Mouse (Mus musculus): ENCODE data around the gene Cstf1. TPM values are rescaled to one million over a fixed set of nuclear protein-coding genes. Genes with fewer than 3 reads are reported as not detected.

The Cstf1 gene
- polyA plus RNA-seq, 1 experiment from 2014 or later = 38.6 TPM

DNA sequence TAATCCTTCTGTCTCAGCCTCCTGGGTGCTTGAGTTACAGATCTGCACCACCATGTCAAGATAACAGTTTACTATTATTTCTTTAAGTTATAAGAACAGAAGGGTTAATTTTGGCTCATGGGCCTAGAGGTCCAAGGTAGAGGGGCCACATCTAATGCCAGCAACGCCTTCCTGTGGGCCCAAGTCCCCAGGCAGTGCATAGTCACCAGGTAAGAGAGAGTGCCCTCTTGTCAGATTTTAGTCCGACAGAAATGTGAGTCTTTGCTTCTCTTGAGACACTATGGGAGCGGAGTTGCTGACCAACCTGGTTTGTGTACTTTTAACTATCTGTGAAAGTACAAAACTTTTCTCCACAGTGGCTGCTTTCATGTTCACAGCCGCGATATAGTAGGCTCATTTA is 25.8 kb upstream of the Cstf1 start:
- Histone ChIP-seq H3K27ac (ENCODE audit: low read depth, low read length) (peak overlapping the region; percentile 80), H3K27me3 (replicated peaks; ENCODE audit: control insufficient read depth, insufficient read depth, low read length) (no peaks in the 10 kb centered on the region), H3K9ac (ENCODE audit: low read length) (no peak overlapping the region), H3K36me3 (ENCODE audit: control insufficient read depth, insufficient read depth, low read length) (peaks cover under 1% of the 10 kb centered on the region; the same call in 1 of the 2 replicates), H3K9me3 (replicated peaks; ENCODE audit: control insufficient read depth, low read length) (no peaks in the 10 kb centered on the region), H3K4me3 (ENCODE audit: low read depth, low read length) (peak overlapping the region; percentile 67), H3K4me1 (ENCODE audit: control insufficient read depth, insufficient read depth, low read length) (peaks cover 25% of the 10 kb centered on the region), H3K4me2 (ENCODE audit: low read length) (peak overlapping the region; percentile 95)
- ATAC-seq = no peak
- WGBS = 20% methylated on average over 5 of the region's 5 CpGs
- no peak for DNase-seq (ENCODE audit: low spot score)

DNA sequence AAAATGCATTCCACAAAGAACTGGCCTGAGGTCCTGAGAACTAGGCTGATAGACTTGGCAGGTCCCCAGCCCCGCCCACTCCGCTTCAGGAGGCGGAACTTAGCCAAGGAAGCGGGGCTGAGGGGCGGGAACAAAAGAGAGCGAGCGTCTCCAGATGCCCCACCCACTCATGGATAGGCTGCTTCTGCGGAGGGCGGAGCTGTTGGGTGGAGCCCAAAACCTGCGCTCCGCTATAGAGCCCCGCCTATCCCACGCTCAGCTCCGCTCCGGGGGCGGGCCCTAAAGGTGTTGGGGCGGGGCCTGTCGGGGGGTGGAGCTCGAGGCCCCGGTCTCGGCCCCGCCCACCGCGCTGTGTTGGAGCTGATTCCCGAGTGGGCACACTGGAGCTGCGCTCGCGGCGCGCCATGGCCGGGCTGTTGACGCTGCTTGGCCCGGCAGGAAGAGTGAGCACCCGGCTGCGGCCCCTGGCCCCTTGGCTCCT is 25.2 kb upstream of the Cstf1 start, which contains the start of gene Fam210b:
TSS of gene Fam210b (plus strand) at position 308 of the 481 bp plus-strand sequence.
- Histone ChIP-seq H3K4me1 (ENCODE audit: control insufficient read depth, insufficient read depth, low read length) (peaks cover 25% of the 10 kb centered on the region), H3K9me3 (replicated peaks; ENCODE audit: control insufficient read depth, low read length) (no peaks in the 10 kb centered on the region), H3K9ac (ENCODE audit: low read length) (peak within 1 kb of the TSS; percentile 81), H3K27me3 (replicated peaks; ENCODE audit: control insufficient read depth, insufficient read depth, low read length) (no peaks in the 10 kb centered on the region), H3K27ac (ENCODE audit: low read depth, low read length) (peak within 1 kb of the TSS; percentile 80), H3K36me3 (ENCODE audit: control insufficient read depth, insufficient read depth, low read length) (peaks cover 4% of the 10 kb centered on the region; the same call in 1 of the 2 replicates), H3K4me2 (ENCODE audit: low read length) (peak within 1 kb of the TSS; percentile 95), H3K4me3 (ENCODE audit: low read depth, low read length) (peak within 1 kb of the TSS; percentile 67)
- 1% methylated on average over 33 of the region's 35 CpGs for WGBS
- DNase-seq (ENCODE audit: low spot score) (peak; percentile 99), ATAC-seq (peak; percentile 93)

GRCm38 (mm10) chr2:172346034-172346929 is 24.2 kb upstream of the Cstf1 start:
- H3K27ac ChIP-seq (ENCODE audit: low read depth, low read length) = peak overlapping the region; percentile 78; the same call in 1 of the 2 replicates
- peak; percentile 4; the same call in 1 of the 2 replicates for ATAC-seq

GRCm38 (mm10) chr2:172346933-172347611 is 23.4 kb upstream of the Cstf1 start:
- ATAC-seq (no peak), DNase-seq (ENCODE audit: low spot score) (no peak)
- Histone ChIP-seq H3K9me3 (replicated peaks; ENCODE audit: control insufficient read depth, low read length) (no peaks in the 10 kb centered on the region), H3K4me1 (ENCODE audit: control insufficient read depth, insufficient read depth, low read length) (peaks cover 13% of the 10 kb centered on the region), H3K4me2 (ENCODE audit: low read length) (peak overlapping the region; percentile 95), H3K36me3 (ENCODE audit: control insufficient read depth, insufficient read depth, low read length) (peaks cover 6% of the 10 kb centered on the region; the same call in 1 of the 2 replicates), H3K4me3 (ENCODE audit: low read depth, low read length) (peak overlapping the region; percentile 67), H3K27ac (ENCODE audit: low read depth, low read length) (no peak overlapping the region), H3K9ac (ENCODE audit: low read length) (peak overlapping the region; percentile 81), H3K27me3 (replicated peaks; ENCODE audit: control insufficient read depth, insufficient read depth, low read length) (no peaks in the 10 kb centered on the region)
- 74% methylated on average over 8 of the region's 8 CpGs for WGBS

More at GRCm38 (mm10) chr2:172346034-172346929, 24.2 kb upstream of the Cstf1 start:
- Histone ChIP-seq H3K9ac (ENCODE audit: low read length) (peak overlapping the region; percentile 81), H3K4me3 (ENCODE audit: low read depth, low read length) (peak overlapping the region; percentile 67), H3K9me3 (replicated peaks; ENCODE audit: control insufficient read depth, low read length) (no peaks in the 10 kb centered on the region), H3K36me3 (ENCODE audit: control insufficient read depth, insufficient read depth, low read length) (peaks cover 6% of the 10 kb centered on the region; the same call in 1 of the 2 replicates), H3K4me2 (ENCODE audit: low read length) (peak overlapping the region; percentile 95), H3K4me1 (ENCODE audit: control insufficient read depth, insufficient read depth, low read length) (peaks cover 19% of the 10 kb centered on the region), H3K27me3 (replicated peaks; ENCODE audit: control insufficient read depth, insufficient read depth, low read length) (no peaks in the 10 kb centered on the region)
- peak; percentile 67 for DNase-seq (ENCODE audit: low spot score)
- WGBS = 12% methylated on average over 31 of the region's 31 CpGs

DNA sequence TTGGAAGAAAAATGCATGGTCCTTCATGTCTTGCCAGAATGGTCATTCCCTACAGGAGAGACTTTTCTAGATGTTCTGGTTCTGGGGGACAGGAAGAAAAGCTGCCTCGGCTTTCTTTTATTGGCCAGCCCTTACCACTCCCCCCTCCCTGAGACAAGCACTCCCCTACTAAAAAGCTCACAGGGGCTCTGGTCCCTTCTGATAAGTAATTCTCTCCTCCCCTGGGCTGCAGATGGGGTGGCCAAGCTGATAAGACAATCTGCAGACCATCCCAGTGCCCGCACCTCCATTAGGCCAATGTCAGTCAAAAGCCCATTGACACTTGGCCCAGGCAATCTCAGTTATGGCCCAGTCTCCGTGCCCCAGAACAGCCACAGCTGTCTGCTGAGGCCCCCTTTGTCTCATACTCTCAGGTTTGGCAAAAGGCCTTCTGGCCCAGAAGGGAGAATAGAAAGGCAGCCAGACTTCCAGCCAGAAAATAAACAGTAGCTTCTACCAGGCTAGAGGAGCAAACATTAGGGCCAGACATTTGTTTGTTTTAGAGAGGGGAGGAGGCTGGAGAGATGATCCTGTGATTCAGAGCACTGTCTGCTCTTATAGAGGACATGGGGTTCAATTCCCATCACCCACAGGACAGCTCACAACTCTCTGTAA is 22.1 kb upstream of the Cstf1 start:
- H3K4me2 ChIP-seq (ENCODE audit: low read length) = peak overlapping the region; percentile 95
- peak overlapping the region; percentile 30; the same call in 1 of the 2 replicates for H3K9ac ChIP-seq (ENCODE audit: low read length)
- H3K4me1 ChIP-seq (ENCODE audit: control insufficient read depth, insufficient read depth, low read length) = peaks cover 26% of the 10 kb centered on the region
- no peaks in the 10 kb centered on the region for H3K27me3 ChIP-seq (replicated peaks; ENCODE audit: control insufficient read depth, insufficient read depth, low read length)
- DNase-seq (ENCODE audit: low spot score) (peak; percentile 82), ATAC-seq (no peak)
- peak overlapping the region; percentile 82; the same call in 1 of the 2 replicates for H3K27ac ChIP-seq (ENCODE audit: low read depth, low read length)
- no peaks in the 10 kb centered on the region for H3K9me3 ChIP-seq (replicated peaks; ENCODE audit: control insufficient read depth, low read length)
- H3K36me3 ChIP-seq (ENCODE audit: control insufficient read depth, insufficient read depth, low read length) = peaks cover 10% of the 10 kb centered on the region; the same call in 1 of the 2 replicates
- no peak overlapping the region for H3K4me3 ChIP-seq (ENCODE audit: low read depth, low read length)
- WGBS = 50% methylated on average over 3 of the region's 3 CpGs

DNA sequence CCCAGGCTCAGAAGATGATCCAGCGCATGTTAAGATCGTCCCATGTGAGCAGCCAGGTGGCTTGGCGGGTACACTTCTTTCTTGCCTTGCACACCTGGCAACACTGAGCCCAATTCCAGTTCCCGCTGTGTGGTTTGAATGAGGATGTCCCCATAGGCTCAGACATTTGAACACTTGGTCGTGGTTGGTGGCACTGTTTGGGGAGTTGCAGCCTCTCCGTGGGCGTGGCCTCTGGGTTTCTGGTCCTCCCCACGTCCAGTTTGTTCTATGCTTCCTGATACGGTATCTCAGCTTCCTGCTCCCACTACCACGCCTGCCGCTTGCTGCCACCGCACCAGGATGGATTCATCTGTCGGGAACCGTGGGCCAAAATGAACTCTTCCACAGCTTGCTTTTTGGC is 20.7 kb upstream of the Cstf1 start:
- Histone ChIP-seq H3K27ac (ENCODE audit: low read depth, low read length) (no peak overlapping the region), H3K4me1 (ENCODE audit: control insufficient read depth, insufficient read depth, low read length) (peaks cover 32% of the 10 kb centered on the region), H3K9ac (ENCODE audit: low read length) (no peak overlapping the region), H3K36me3 (ENCODE audit: control insufficient read depth, insufficient read depth, low read length) (peaks cover 10% of the 10 kb centered on the region; the same call in 1 of the 2 replicates), H3K4me2 (ENCODE audit: low read length) (no peak overlapping the region), H3K4me3 (ENCODE audit: low read depth, low read length) (no peak overlapping the region), H3K9me3 (replicated peaks; ENCODE audit: control insufficient read depth, low read length) (no peaks in the 10 kb centered on the region), H3K27me3 (replicated peaks; ENCODE audit: control insufficient read depth, insufficient read depth, low read length) (no peaks in the 10 kb centered on the region)
- no peak for DNase-seq (ENCODE audit: low spot score)
- 82% methylated on average over 14 of the region's 14 CpGs for whole genome bisulfite sequencing
- ATAC-seq = no peak

DNA sequence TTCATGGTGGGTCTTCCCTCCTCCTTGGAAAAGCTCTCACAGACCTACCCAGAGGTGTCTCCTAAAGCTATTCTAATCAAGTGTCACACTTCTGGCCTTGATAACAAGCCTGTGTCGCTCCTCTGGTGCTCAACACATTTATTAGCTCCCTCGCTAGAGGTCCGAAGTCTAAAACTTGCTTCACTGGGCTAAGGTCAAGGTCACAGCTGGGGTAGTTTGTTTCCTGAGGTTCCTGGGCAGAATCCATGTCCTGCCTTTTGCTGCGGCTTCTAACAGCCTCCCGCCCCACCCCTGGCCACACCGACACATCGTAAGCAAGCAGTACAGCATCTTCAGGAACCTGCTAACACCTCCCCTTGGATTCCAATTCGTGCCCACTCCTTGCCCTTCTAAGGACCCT is 19.7 kb upstream of the Cstf1 start:
- peaks cover 14% of the 10 kb centered on the region for H3K36me3 ChIP-seq (ENCODE audit: control insufficient read depth, insufficient read depth, low read length)
- no peak for DNase-seq (ENCODE audit: low spot score)
- H3K4me3 ChIP-seq (ENCODE audit: low read depth, low read length) = no peak overlapping the region
- H3K4me2 ChIP-seq (ENCODE audit: low read length) = no peak overlapping the region
- no peak for ATAC-seq
- WGBS = 90% methylated on average over 8 of the region's 8 CpGs
- H3K9ac ChIP-seq (ENCODE audit: low read length) = no peak overlapping the region
- H3K4me1 ChIP-seq (ENCODE audit: control insufficient read depth, insufficient read depth, low read length) = peaks cover 33% of the 10 kb centered on the region
- no peaks in the 10 kb centered on the region for H3K9me3 ChIP-seq (replicated peaks; ENCODE audit: control insufficient read depth, low read length)
- no peak overlapping the region for H3K27ac ChIP-seq (ENCODE audit: low read depth, low read length)
- no peaks in the 10 kb centered on the region for H3K27me3 ChIP-seq (replicated peaks; ENCODE audit: control insufficient read depth, insufficient read depth, low read length)

GRCm38 (mm10) chr2:172353218-172353617 is 17.3 kb upstream of the Cstf1 start:
- no peak overlapping the region for H3K4me3 ChIP-seq (ENCODE audit: low read depth, low read length)
- H3K9me3 ChIP-seq (replicated peaks; ENCODE audit: control insufficient read depth, low read length) = no peaks in the 10 kb centered on the region
- no peak overlapping the region for H3K4me2 ChIP-seq (ENCODE audit: low read length)
- WGBS = 13% methylated on average over 9 of the region's 9 CpGs
- H3K4me1 ChIP-seq (ENCODE audit: control insufficient read depth, insufficient read depth, low read length) = peaks cover 32% of the 10 kb centered on the region
- H3K27me3 ChIP-seq (replicated peaks; ENCODE audit: control insufficient read depth, insufficient read depth, low read length) = no peaks in the 10 kb centered on the region
- DNase-seq (ENCODE audit: low spot score) (peak; percentile 85), ATAC-seq (peak; percentile 76)
- peaks cover 38% of the 10 kb centered on the region for H3K36me3 ChIP-seq (ENCODE audit: control insufficient read depth, insufficient read depth, low read length)
- H3K27ac ChIP-seq (ENCODE audit: low read depth, low read length) = peak overlapping the region; percentile 82
- no peak overlapping the region for H3K9ac ChIP-seq (ENCODE audit: low read length)
